Mouse (Mus musculus) heart, embryonic 12.5 days (tissue): ENCODE data around the gene Gal3st2. TPM values are rescaled to one million over a fixed set of nuclear protein-coding genes. Genes with fewer than 3 reads are reported as not detected.
"Not testable (repeated sequence)": the region's sequence is repeated elsewhere in the genome, so short reads cannot be mapped to it uniquely, and the experiment has no call there.

Source experiments
- ATAC-seq: fragments of 200-750 bp; cut with Nextera tagmentation; 2 replicates; pipeline ENCODE4 v1.8.0; 2017; ENCODE audit warnings: moderate TSS enrichment, moderate library complexity; ENCODE audit not compliant: insufficient number of reproducible peaks, low FRiP score
- H3K27ac ChIP-seq: fragments of 300-500 bp; sonication (generic); 2 replicates; pipeline ENCODE4 v1.5.1; 2016; ENCODE audit warnings: mild to moderate bottlenecking, moderate library complexity; ENCODE audit not compliant: poor library complexity, severe bottlenecking
- H3K27me3 ChIP-seq: fragments of 300-500 bp; sonication (generic); replicated peaks from 2 replicates; pipeline ENCODE4 v1.6.1; 2016; ENCODE audit warnings: mild to moderate bottlenecking, moderate library complexity
- H3K36me3 ChIP-seq: fragments of 300-500 bp; sonication (generic); 2 replicates; pipeline ENCODE4 v1.6.1; 2016; ENCODE audit warnings: mild to moderate bottlenecking, moderate library complexity
- H3K4me1 ChIP-seq: fragments of 300-500 bp; sonication (generic); replicated peaks from 2 replicates; pipeline ENCODE4 v1.6.1; 2016; ENCODE audit warnings: mild to moderate bottlenecking
- H3K4me2 ChIP-seq: fragments of 300-500 bp; sonication (generic); 2 replicates; pipeline ENCODE4 v1.6.1; 2016; ENCODE audit warnings: mild to moderate bottlenecking, moderate library complexity
- H3K4me3 ChIP-seq: fragments of 300-500 bp; sonication (generic); 2 replicates; pipeline ENCODE4 v1.5.1; 2016; ENCODE audit warnings: mild to moderate bottlenecking
- H3K9ac ChIP-seq: fragments of 300-500 bp; sonication (generic); 2 replicates; pipeline ENCODE4 v1.6.1; 2016; ENCODE audit warnings: mild to moderate bottlenecking, moderate library complexity
- H3K9me3 ChIP-seq: fragments of 300-500 bp; sonication (generic); replicated peaks from 2 replicates; pipeline ENCODE4 v1.6.1; 2016; ENCODE audit warnings: mild to moderate bottlenecking, moderate library complexity
- WGBS: fragments of 180-500 bp; shearing (Covaris S2); methylation state at CpG from one replicate; pipeline ENCODE4 v1.1.7; 2016; 5-methylcytosine and 5-hydroxymethylcytosine counted together
- polyA plus RNA-seq: library from polyadenylated mRNA; unstranded; fragments of >200 nt; fragmentation: Nextera tagmentation; extraction: Ambion mirVana; gene quantifications from 2 replicates; pipeline ENCODE4 v1.2.1, GENCODE M21; 2016

Gal3st2 gene
- polyA plus RNA-seq, 1 experiment from 2014 or later = 0.08 TPM

GRCm38 (mm10) chr1:93919321-93919720, 58.2 kb downstream of the Gal3st2 start:
- WGBS = 74% methylated on average over 3 of the region's 3 CpGs

DNA sequence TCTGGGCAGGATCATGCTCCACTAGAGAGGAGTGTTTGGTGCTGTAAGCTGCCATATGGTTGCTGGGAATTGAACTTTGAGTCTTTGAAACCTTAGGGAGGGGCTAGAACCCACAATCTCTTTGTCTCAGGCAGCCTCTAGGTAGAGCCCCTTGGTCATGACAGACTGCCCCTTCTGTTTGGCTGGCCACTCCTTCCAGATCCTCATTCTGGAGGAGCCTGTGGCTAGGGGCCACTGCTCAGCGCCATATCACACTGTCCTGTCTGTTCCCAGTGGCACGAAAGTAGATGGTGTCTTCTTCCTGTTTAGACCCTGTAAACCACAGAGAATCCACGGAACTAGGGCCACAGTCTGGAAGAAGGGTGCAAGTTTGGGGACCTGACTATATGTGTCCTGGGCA, 61.5 kb downstream of the Gal3st2 start:
- not testable (repeated sequence) for H3K27me3 ChIP-seq, H3K9me3 ChIP-seq, H3K9ac ChIP-seq, ATAC-seq, H3K4me1 ChIP-seq, H3K36me3 ChIP-seq, H3K4me2 ChIP-seq, H3K4me3 ChIP-seq, H3K27ac ChIP-seq
- 75% methylated on average over 3 of the region's 3 CpGs for WGBS

More at GRCm38 (mm10) chr1:93919321-93919720, 58.2 kb downstream of the Gal3st2 start:
- H3K27ac ChIP-seq, H3K4me1 ChIP-seq, H3K36me3 ChIP-seq, ATAC-seq, H3K4me2 ChIP-seq, H3K4me3 ChIP-seq, H3K9me3 ChIP-seq, H3K27me3 ChIP-seq, H3K9ac ChIP-seq: not testable (repeated sequence)

- ATAC-seq = 0 out of 2 replicates have a peak, but pooled peaks have one; percentile 31
- not testable (repeated sequence) for H3K9ac ChIP-seq, H3K27me3 ChIP-seq, H3K4me3 ChIP-seq, H3K36me3 ChIP-seq, H3K27ac ChIP-seq, H3K4me2 ChIP-seq, H3K9me3 ChIP-seq, H3K4me1 ChIP-seq
- 43% methylated on average over 2 of the region's 2 CpGs for WGBS
Observed at GRCm38 (mm10) chr1:93923098-93923497, 62.0 kb downstream of the Gal3st2 start.

Other genes starting within 250 kb of the Gal3st2 start
- 133 and 143 TPM in 2 replicates for gene Stk25, start 202.6 kb upstream of the Gal3st2 start, polyA plus RNA-seq
- gene Bok, start 175.6 kb upstream of the Gal3st2 start, polyA plus RNA-seq = 48.1 and 50.0 TPM in 2 replicates
- gene Atg4b, start 109.8 kb upstream of the Gal3st2 start, polyA plus RNA-seq = 68.1 and 73.1 TPM in 2 replicates
- gene Thap4, start 106.4 kb upstream of the Gal3st2 start, polyA plus RNA-seq = 47.2 and 51.8 TPM in 2 replicates
- 183 and 191 TPM in 2 replicates for gene Dtymk, start 59.4 kb upstream of the Gal3st2 start, polyA plus RNA-seq
- gene Ing5, start 57.3 kb upstream of the Gal3st2 start, polyA plus RNA-seq = 16.6 and 16.9 TPM in 2 replicates
- gene D2hgdh, start 36.4 kb upstream of the Gal3st2 start, polyA plus RNA-seq = 15.5 and 16.4 TPM in 2 replicates
- 0.08 TPM in 1 of 2 replicates, not detected in the other for gene Gal3st2b, start 57.0 kb downstream of the Gal3st2 start, polyA plus RNA-seq
- gene Gal3st2c, start 129.2 kb downstream of the Gal3st2 start, polyA plus RNA-seq = not detected in 2 replicates
- not detected in 2 replicates for gene Neu4, start 159.1 kb downstream of the Gal3st2 start, polyA plus RNA-seq
- gene Pdcd1, start 191.2 kb downstream of the Gal3st2 start, polyA plus RNA-seq = 0.31 TPM in 1 of 2 replicates, not detected in the other